Mouse (Mus musculus) heart, postnatal 0 days (tissue): ENCODE measurements around the gene Pou3f4. TPM values are rescaled to one million over a fixed set of nuclear protein-coding genes. Genes with fewer than 3 reads are reported as not detected.

ENCODE experiments used
- ATAC-seq: fragments of 200-750 bp; cut with Nextera tagmentation; 2 replicates; pipeline ENCODE4 v1.8.0; 2017; ENCODE audit warnings: low read depth, moderate number of reproducible peaks, moderate library complexity; ENCODE audit not compliant: insufficient read depth
- DNase-seq: peaks from one replicate; pipeline ENCODE4 v3.0.0-alpha.2; 2016; ENCODE audit warnings: low spot score
- H3K27ac ChIP-seq: fragments of 300-500 bp; sonication (generic); 2 replicates; pipeline ENCODE4 v1.5.1; 2014; ENCODE audit warnings: low read depth, mild to moderate bottlenecking
- H3K27me3 ChIP-seq: fragments of 300-500 bp; sonication (generic); 2 replicates; pipeline ENCODE4 v1.6.1; 2014; ENCODE audit warnings: low read length, mixed read lengths; ENCODE audit not compliant: control insufficient read depth, insufficient read depth
- H3K36me3 ChIP-seq: fragments of 300-500 bp; sonication (generic); replicated peaks from 2 replicates; pipeline ENCODE4 v1.6.1; 2014; ENCODE audit warnings: low read length, mixed read lengths; ENCODE audit not compliant: control insufficient read depth, insufficient read depth
- H3K4me1 ChIP-seq: fragments of 300-500 bp; sonication (generic); 2 replicates; pipeline ENCODE4 v1.6.1; 2014; ENCODE audit warnings: antibody characterized with exemption; ENCODE audit not compliant: control insufficient read depth, insufficient read depth
- H3K4me2 ChIP-seq: fragments of 300-500 bp; sonication (generic); 2 replicates; pipeline ENCODE4 v1.6.1; 2014; ENCODE audit warnings: low read depth, mild to moderate bottlenecking, low read length, moderate library complexity
- H3K4me3 ChIP-seq: fragments of 300-500 bp; sonication (generic); 2 replicates; pipeline ENCODE4 v1.5.1; 2014; ENCODE audit warnings: low read depth, low read length
- H3K9ac ChIP-seq: fragments of 300-500 bp; sonication (generic); replicated peaks from 2 replicates; pipeline ENCODE4 v1.6.1; 2014; ENCODE audit warnings: low read depth, low read length, mixed read lengths
- H3K9me3 ChIP-seq: fragments of 300-500 bp; sonication (generic); replicated peaks from 2 replicates; pipeline ENCODE4 v1.6.1; 2016; ENCODE audit warnings: low read length; ENCODE audit not compliant: control insufficient read depth
- CTCF ChIP-seq: IDR thresholded peaks from 2 replicates; pipeline ENCODE4 v1.5.1; 2016; ENCODE audit warnings: antibody characterized with exemption, control low read depth, low read depth
- EP300 ChIP-seq: IDR thresholded peaks from 2 replicates; pipeline ENCODE4 v1.6.1; 2016; ENCODE audit warnings: antibody characterized with exemption, low read depth
- WGBS: fragments of 180-500 bp; shearing (Covaris S2); extraction: QIAGEN DNeasy Blood & Tissue Kit; methylation state at CpG from one replicate; pipeline ENCODE4 v1.1.7; 2014; 5-methylcytosine and 5-hydroxymethylcytosine counted together
- polyA plus RNA-seq: library from polyadenylated mRNA; unstranded; fragments of >200 nt; fragmentation: Nextera tagmentation; extraction: Ambion mirVana; gene quantifications from 2 replicates; pipeline ENCODE4 v1.2.1, GENCODE M21; 2015
- total RNA-seq: library from RNA; depleted of rRNA; stranded (reverse); fragments of >200 nt; gene quantifications from 2 replicates; pipeline ENCODE4 v1.2.3, GENCODE M21; 2014; ENCODE audit warnings: low replicate concordance

Pou3f4 gene
- total and polyA plus RNA-seq, 2 experiments from 2014 or later, result 0.04 TPM; not detected in 1

DNA sequence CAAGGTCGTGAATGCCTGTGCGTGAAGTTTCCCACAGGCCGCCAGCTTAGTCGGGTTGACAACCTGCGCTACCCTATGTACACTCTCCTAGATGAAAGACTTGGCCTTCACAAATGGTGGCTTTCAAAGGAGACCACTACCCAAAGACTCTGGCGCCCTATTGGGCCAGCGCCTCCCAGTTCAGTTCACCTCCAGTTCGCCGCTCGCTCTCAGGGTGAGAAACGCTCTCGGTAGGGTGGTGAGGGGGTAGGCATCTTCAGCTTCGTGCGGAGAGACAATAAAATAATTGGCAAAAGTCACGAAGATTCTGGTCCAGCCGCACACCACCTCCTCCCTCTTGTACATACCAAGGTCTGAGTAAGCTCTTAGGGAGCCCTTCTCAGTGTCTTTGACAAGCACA lies 2.5 kb downstream of the Pou3f4 start:
- Histone ChIP-seq H3K4me1 (no peaks in the 10 kb centered on the region), H3K9ac (no peak overlapping the region), H3K4me2 (peak overlapping the region; percentile 21; the same call in 1 of the 2 replicates), H3K36me3 (no peaks in the 10 kb centered on the region), H3K27me3 (peaks cover 27% of the 10 kb centered on the region), H3K4me3 (peak overlapping the region; percentile 4; the same call in 1 of the 2 replicates), H3K9me3 (no peaks in the 10 kb centered on the region), H3K27ac (no peak overlapping the region)
- ATAC-seq, result no peak
- no peak for DNase-seq
- WGBS, result 12% methylated on average over 16 of the region's 16 CpGs
- no peak for TF ChIP-seq EP300
- TF ChIP-seq CTCF, result no peak

DNA sequence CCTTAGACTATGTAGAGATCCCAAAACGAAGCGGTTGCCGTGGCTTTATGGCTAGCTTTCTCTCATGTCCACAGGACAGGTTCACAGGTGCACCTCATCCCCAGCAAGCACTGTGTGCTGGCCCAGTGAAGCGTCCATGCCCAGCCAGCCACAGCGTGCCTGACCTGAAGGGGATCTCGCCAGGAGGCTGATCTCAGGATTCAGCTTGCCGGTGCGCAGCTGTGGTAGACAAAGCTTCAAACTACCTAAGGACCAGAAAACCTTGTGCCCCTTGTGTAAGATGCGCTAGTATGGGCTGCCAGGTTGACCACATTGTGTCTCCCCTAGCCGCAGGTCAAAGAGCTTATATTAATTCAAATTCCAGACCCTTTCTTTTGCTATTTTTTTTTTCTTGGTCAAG lies 3.1 kb downstream of the Pou3f4 start:
- ATAC-seq (no peak), DNase-seq (no peak)
- H3K36me3 ChIP-seq, result no peaks in the 10 kb centered on the region
- no peaks in the 10 kb centered on the region for H3K4me1 ChIP-seq
- WGBS, result 22% methylated on average over 10 of the region's 10 CpGs
- H3K9ac ChIP-seq, result no peak overlapping the region
- no peak for TF ChIP-seq EP300
- no peak for TF ChIP-seq CTCF
- H3K27ac ChIP-seq, result no peak overlapping the region
- no peak overlapping the region for H3K4me3 ChIP-seq
- no peak overlapping the region for H3K4me2 ChIP-seq
- peaks cover 27% of the 10 kb centered on the region for H3K27me3 ChIP-seq
- H3K9me3 ChIP-seq, result no peaks in the 10 kb centered on the region

DNA sequence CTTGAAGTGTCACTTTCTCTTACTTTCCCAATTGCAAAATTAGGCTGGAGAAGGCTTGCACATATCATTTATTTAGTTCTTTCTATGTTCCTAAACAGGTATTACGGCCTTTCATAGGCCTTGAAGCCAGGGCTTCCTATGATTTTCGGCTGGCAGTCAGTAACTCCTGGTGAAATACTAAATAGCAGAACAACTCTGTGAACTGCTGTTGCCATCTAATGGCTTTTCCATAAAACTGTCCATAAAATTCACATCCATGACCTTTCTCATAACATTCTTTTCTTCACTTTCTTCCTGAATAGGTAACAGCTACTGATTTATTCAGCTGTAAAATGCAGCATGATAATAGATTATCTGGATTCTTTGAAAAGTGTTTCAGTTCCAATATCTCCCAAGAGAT lies 23.4 kb downstream of the Pou3f4 start:
- no peak for ATAC-seq
- Histone ChIP-seq H3K4me2 (no peak overlapping the region), H3K4me3 (no peak overlapping the region), H3K36me3 (no peaks in the 10 kb centered on the region), H3K27me3 (no peaks in the 10 kb centered on the region), H3K4me1 (no peaks in the 10 kb centered on the region), H3K9me3 (no peaks in the 10 kb centered on the region), H3K9ac (no peak overlapping the region), H3K27ac (no peak overlapping the region)
- WGBS, result 58% methylated on average over 2 of the region's 2 CpGs
- DNase-seq, result no peak
- no peak for TF ChIP-seq CTCF
- TF ChIP-seq EP300, result no peak

DNA sequence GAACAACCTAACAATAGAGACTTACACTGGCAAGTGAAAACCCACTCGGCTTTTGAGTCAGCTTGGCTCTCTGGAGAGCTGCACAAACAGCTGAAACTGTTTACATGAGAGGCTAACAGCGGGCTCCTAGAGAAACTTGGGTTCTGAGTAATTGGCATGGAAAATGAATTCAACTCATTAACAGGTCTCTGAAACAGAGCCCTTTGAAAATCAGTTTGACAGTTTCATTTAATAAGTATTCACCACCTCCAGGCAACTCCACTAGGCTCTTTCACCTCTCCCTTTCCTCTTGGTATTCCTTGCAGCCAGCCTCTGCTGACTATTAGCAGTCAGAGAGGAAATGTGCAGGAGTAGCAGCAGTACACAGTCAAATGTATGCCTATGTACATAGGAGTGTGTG lies 37.2 kb downstream of the Pou3f4 start:
- ATAC-seq (no peak), DNase-seq (no peak)
- no peaks in the 10 kb centered on the region for H3K9me3 ChIP-seq
- no peak overlapping the region for H3K4me3 ChIP-seq
- TF ChIP-seq CTCF, result no peak
- TF ChIP-seq EP300, result no peak
- H3K4me2 ChIP-seq, result no peak overlapping the region
- no peaks in the 10 kb centered on the region for H3K27me3 ChIP-seq
- H3K27ac ChIP-seq, result no peak overlapping the region
- H3K9ac ChIP-seq, result no peak overlapping the region
- 60% methylated on average over 2 of the region's 2 CpGs for WGBS
- no peaks in the 10 kb centered on the region for H3K36me3 ChIP-seq
- no peaks in the 10 kb centered on the region for H3K4me1 ChIP-seq
